In genomic region chr17:34981690-34982180, GRCm38 (mm10) we compare ENCODE assay signal across 8 mouse cellular contexts. TPM values are rescaled to one million over a fixed set of nuclear protein-coding genes. Genes with fewer than 3 reads are reported as not detected.
A peak's percentile ranks its signal among the peaks of the same experiment; 100 is the strongest.
DNase-seq lines count a peak whose midpoint lies in the region; ATAC-seq lines count a peak whose summit lies in the region.

Gene Lsm2 (plus strand): TSS chr17:34981862.

- H3K4me2 ChIP-seq in forebrain, embryonic 11.5 days (ENCODE audit: low read depth, low read length, severe bottlenecking): peak within 1 kb of the TSS; percentile 80
- peak within 1 kb of the TSS; percentile 83 for H3K4me2 ChIP-seq in heart, embryonic 16.5 days (ENCODE audit: low read depth, low read length)
- peak within 1 kb of the TSS; percentile 80 for H3K4me2 ChIP-seq in liver, embryonic 15.5 days
- H3K4me2 ChIP-seq in neural tube, embryonic 12.5 days (replicated peaks): peak within 1 kb of the TSS; percentile 73

- peak within 1 kb of the TSS; percentile 95 for H3K9ac ChIP-seq in forebrain, embryonic 11.5 days (ENCODE audit: low read length)
- peak within 1 kb of the TSS; percentile 89 for H3K9ac ChIP-seq in heart, embryonic 16.5 days (ENCODE audit: low read length)
- peak within 1 kb of the TSS; percentile 88 for H3K9ac ChIP-seq in liver, embryonic 15.5 days
- H3K9ac ChIP-seq in neural tube, embryonic 12.5 days: peak within 1 kb of the TSS; percentile 80

- DNase-seq in c-Kit-positive CD71-negative TER-119-negative erythroid progenitor cells, embryonic 14.5 days (ENCODE audit: low read depth): peak; percentile 89
- DNase-seq in forebrain, embryonic 11.5 days (ENCODE audit: low spot score): peak; percentile 93
- peak; percentile 93 to 95 for DNase-seq in kidney, postnatal 36 days
- DNase-seq in telencephalon, adult 2 months (ENCODE audit: low read depth, low spot score): peak; percentile 93

- H3K36me3 ChIP-seq in forebrain, embryonic 11.5 days (ENCODE audit: control insufficient read depth, insufficient read depth, low read length): peaks cover 6% of the 10 kb centered on the region; the same call in 1 of the 2 replicates
- H3K36me3 ChIP-seq in heart, embryonic 16.5 days (ENCODE audit: control insufficient read depth, insufficient read depth): peaks cover 14% of the 10 kb centered on the region
- H3K36me3 ChIP-seq in liver, embryonic 15.5 days (replicated peaks): peaks cover 23% of the 10 kb centered on the region
- peaks cover 23% of the 10 kb centered on the region for H3K36me3 ChIP-seq in neural tube, embryonic 12.5 days

- no peaks in the 10 kb centered on the region for H3K9me3 ChIP-seq in forebrain, embryonic 11.5 days (ENCODE audit: control insufficient read depth, low read length)
- H3K9me3 ChIP-seq in heart, embryonic 16.5 days (replicated peaks; ENCODE audit: control insufficient read depth, low read length): no peaks in the 10 kb centered on the region
- H3K9me3 ChIP-seq in liver, embryonic 15.5 days (replicated peaks): no peaks in the 10 kb centered on the region
- no peaks in the 10 kb centered on the region for H3K9me3 ChIP-seq in neural tube, embryonic 12.5 days

- peak within 1 kb of the TSS; percentile 93 for H3K4me3 ChIP-seq in forebrain, embryonic 11.5 days (ENCODE audit: low read depth, low read length)
- H3K4me3 ChIP-seq in heart, embryonic 16.5 days (ENCODE audit: low read length): peak within 1 kb of the TSS; percentile 60
- H3K4me3 ChIP-seq in liver, embryonic 15.5 days (replicated peaks): peak within 1 kb of the TSS; percentile 91
- H3K4me3 ChIP-seq in neural tube, embryonic 12.5 days: peak within 1 kb of the TSS; percentile 78

- H3K4me1 ChIP-seq in forebrain, embryonic 11.5 days (replicated peaks; ENCODE audit: control insufficient read depth, insufficient read depth, low read length): peaks cover 10% of the 10 kb centered on the region; the same call in 1 of the 2 replicates
- peaks cover 10% of the 10 kb centered on the region for H3K4me1 ChIP-seq in heart, embryonic 16.5 days (ENCODE audit: control insufficient read depth, insufficient read depth, low read length)
- peaks cover 46% of the 10 kb centered on the region for H3K4me1 ChIP-seq in liver, embryonic 15.5 days (replicated peaks)
- peaks cover 13% of the 10 kb centered on the region for H3K4me1 ChIP-seq in neural tube, embryonic 12.5 days

- H3K27me3 ChIP-seq in forebrain, embryonic 11.5 days (ENCODE audit: control insufficient read depth, insufficient read depth, low read length): no peaks in the 10 kb centered on the region
- H3K27me3 ChIP-seq in heart, embryonic 16.5 days (ENCODE audit: control insufficient read depth, insufficient read depth, low read length): no peaks in the 10 kb centered on the region
- H3K27me3 ChIP-seq in liver, embryonic 15.5 days: no peaks in the 10 kb centered on the region
- H3K27me3 ChIP-seq in neural tube, embryonic 12.5 days (replicated peaks): no peaks in the 10 kb centered on the region

- H3K27ac ChIP-seq in forebrain, embryonic 11.5 days (ENCODE audit: low read depth, low read length): peak within 1 kb of the TSS; percentile 97
- peak within 1 kb of the TSS; percentile 94 for H3K27ac ChIP-seq in heart, embryonic 16.5 days (ENCODE audit: low read length)
- H3K27ac ChIP-seq in liver, embryonic 15.5 days (replicated peaks): peak within 1 kb of the TSS; percentile 98
- H3K27ac ChIP-seq in neural tube, embryonic 12.5 days: peak within 1 kb of the TSS; percentile 87

- under 1% methylated on average over 58 of the region's 58 CpGs for whole genome bisulfite sequencing in forebrain, embryonic 11.5 days
- under 1% methylated on average over 58 of the region's 58 CpGs for WGBS in heart, embryonic 16.5 days
- WGBS in liver, embryonic 15.5 days (ENCODE audit: insufficient replicate concordance): under 1% methylated on average over 58 of the region's 58 CpGs
- WGBS in neural tube, embryonic 12.5 days: under 1% methylated on average over 58 of the region's 58 CpGs

- peak; percentile 84 for ATAC-seq in CD4-positive, CD25-positive, alpha-beta regulatory T cell, adult 4 months
- ATAC-seq in forebrain, embryonic 11.5 days (replicated peaks; ENCODE audit: low FRiP score): peak; percentile 93
- ATAC-seq in heart, embryonic 16.5 days (replicated peaks; ENCODE audit: extremely low read depth, insufficient read depth, low FRiP score): peak; percentile 95
- peak; percentile 91 for ATAC-seq in liver, embryonic 15.5 days (ENCODE audit: insufficient read depth)
- peak; percentile 90 for ATAC-seq in neural tube, embryonic 12.5 days (ENCODE audit: low FRiP score, low read depth)

RNA-seq across cellular contexts. Expression of gene Lsm2, which starts in this region (rescaled TPM):
- polyA plus RNA-seq in CD4-positive, CD25-positive, alpha-beta regulatory T cell, adult 4 months (2017; shearing (Covaris generic)): 10 to 100 TPM; 51.4 to 54.8 TPM
- polyA plus RNA-seq in forebrain, embryonic 11.5 days (2014; fragmentation: Nextera tagmentation; extraction: Ambion mirVana): 288 and 292 TPM in 2 replicates
- 132 and 134 TPM in 2 replicates for polyA plus RNA-seq in heart, embryonic 16.5 days (2015; fragmentation: Nextera tagmentation; extraction: Ambion mirVana)
- polyA plus RNA-seq in liver, embryonic 15.5 days (2015; fragmentation: Nextera tagmentation; extraction: Ambion mirVana): 120 and 123 TPM in 2 replicates
- 150 and 158 TPM in 2 replicates for polyA plus RNA-seq in neural tube, embryonic 12.5 days (2016; fragmentation: Nextera tagmentation; extraction: Ambion mirVana)

Comparison
In these comparisons a context has a peak if more than half of its experiments do, and no peak if none do; other contexts are left out.
1. Peak in every context shown above with its lines: DNase-seq, ATAC-seq, H3K4me3 ChIP-seq and H3K27ac ChIP-seq.